Mouse (Mus musculus) testis, postnatal 10 days (tissue): ENCODE results near the gene B4galt2.

Experiments used
- DNase-seq: peaks from one replicate; pipeline ENCODE4 v3.0.0; 2021; ENCODE audit warnings: low spot score

B4galt2 gene

GRCm38 (mm10) chr4:117867823-117868222 is 15.5 kb downstream of the B4galt2 start:
- DNase-seq, result peak; percentile 83

DNA sequence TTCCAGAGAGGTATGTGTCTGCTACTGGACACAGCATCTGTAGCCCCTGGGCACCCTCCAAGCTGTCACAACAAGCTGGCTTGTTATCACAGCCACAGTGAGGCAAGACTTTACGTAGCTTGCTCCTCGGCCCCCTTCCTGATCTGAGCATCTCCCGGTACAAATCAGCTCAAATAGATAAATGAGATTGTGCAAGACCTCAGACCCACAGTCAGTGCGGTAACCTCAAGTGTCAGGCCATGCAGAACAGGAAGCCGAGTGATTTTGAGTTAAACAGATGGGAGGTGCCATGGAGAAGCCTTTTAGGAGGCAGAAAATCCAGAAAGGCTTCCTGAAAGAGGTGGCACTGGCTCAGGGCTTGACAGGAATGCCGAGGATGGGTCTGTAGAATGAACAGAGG is 16.3 kb downstream of the B4galt2 start:
- DNase-seq, result no peak

GRCm38 (mm10) chr4:117866083-117866482 is 17.2 kb downstream of the B4galt2 start:
- peak; percentile 92 for DNase-seq

- DNase-seq, result no peak
Measured at GRCm38 (mm10) chr4:117862823-117863222, 20.5 kb downstream of the B4galt2 start.

GRCm38 (mm10) chr4:117860570-117860969 is 22.7 kb downstream of the B4galt2 start:
- no peak for DNase-seq

GRCm38 (mm10) chr4:117858794-117859193 is 24.5 kb downstream of the B4galt2 start:
- peak; percentile 88 for DNase-seq

DNA sequence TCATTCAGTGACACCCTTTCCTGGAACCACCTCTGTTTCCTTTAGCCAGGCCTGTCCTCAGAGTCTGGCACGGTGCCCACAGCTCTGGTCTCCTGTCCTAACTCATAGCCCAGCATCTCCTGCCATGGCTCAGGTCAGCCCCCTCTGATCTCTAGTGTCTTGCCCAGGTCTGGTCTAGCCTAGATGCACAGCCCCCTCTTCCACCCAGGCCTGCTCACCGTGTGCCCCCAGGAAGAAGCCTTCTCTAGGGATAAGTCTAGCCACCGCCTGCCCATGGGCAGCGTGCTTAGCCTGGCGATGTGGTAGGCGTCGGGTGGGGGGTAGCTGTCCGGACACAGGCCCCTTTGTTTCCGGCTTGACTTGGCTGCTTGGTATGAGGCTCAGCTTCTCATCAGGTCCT is 28.1 kb downstream of the B4galt2 start:
- peak; percentile 68 for DNase-seq

DNA sequence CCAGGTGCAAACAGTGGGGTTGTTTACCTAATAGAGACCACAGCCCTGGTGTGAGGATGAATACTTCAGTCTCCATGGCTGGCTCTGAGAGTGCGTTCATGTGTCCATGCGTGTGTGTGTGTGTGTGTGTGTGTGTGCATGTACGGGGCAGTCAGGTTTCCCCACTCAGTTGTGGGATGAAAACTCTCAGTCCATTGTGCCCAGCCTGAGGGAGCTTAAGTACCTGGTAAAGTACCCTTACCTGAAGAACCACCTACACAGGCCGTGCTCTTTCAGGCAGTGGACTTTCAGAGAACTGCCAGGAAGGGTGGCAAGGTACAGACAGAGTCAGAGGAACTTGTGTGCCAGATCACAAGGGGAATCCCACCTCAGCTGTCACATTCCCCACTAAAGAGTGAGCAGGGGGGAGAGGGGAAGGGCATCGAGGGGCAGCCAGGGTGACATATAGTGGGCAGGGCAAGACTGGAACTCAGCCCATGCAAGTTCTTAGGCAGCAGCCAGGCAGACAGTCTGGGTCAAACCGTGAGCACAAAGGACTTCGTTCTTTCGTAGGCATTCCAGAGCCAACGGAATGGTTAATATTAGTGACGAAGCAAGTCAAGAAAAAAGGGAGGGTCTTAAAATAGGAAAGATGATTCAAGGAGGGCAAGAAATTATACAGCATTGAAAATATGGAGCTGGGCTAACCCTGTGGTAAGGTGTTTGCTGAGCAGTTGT is 31.0 kb downstream of the B4galt2 start:
- no peak for DNase-seq

- DNase-seq, result no peak
Measured at GRCm38 (mm10) chr4:117850871-117851270, 32.4 kb downstream of the B4galt2 start.

DNA sequence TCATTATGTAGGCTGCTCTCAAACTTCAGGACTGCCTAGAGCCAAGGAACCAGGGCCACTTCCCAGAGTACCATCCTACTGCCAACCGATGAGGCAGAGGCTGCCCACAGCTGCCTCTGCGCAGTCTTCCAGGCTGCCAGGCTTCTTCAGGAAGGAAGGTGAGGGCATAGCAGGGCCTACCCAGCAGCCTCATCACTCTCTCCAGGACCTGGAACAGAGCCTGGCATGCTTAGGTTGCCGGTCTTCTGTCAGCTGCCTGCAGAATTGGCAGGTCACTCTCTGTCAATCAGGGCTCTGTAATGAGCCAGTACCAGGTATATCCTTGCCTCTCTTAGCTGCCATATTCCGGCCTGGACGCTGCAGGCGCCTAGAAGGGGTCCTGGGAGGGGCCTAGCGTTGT is 33.1 kb downstream of the B4galt2 start:
- no peak for DNase-seq

DNA sequence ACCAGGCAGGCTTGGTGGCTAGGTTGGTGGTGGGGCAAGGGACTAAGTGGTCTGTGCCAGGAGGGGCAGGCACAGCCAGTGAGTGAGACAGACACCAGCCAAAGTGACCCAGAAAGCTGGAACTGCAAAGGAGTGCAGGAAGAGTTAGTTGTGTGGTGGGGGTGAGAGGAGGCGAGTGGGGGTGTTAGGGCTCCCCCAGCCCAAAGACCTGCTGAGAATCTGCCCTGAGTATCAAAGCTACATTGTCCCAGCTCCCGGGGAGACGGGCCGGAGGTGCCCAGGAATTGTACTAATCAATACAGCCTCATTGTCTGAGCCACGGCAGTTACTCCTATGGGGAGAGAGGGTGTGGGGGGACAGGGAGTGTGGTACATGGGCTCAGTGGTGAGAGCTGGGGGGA is 33.8 kb downstream of the B4galt2 start:
- no peak for DNase-seq

GRCm38 (mm10) chr4:117849063-117849462 is 34.2 kb downstream of the B4galt2 start:
- DNase-seq, result no peak

DNA sequence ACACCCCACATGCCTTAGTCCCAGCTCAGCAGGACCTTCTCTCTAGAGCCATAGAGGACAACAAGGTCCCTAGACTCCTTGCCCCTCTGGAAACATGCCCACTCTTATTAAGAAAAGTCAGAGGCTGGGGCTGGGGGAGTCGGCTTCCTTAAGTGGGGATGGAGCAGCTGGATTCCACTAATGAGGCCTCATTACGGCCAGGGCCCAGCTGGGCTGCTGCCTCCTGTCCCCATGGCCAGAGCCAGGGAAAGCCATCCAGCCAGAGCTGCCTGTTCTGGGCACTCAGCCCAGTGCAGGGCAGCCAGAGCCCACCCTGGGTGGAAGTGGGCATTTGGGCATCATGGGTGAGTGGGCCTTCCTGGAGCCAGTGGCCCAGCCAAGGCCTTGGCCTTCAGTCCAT is 36.3 kb downstream of the B4galt2 start:
- DNase-seq, result peak; percentile 46

DNA sequence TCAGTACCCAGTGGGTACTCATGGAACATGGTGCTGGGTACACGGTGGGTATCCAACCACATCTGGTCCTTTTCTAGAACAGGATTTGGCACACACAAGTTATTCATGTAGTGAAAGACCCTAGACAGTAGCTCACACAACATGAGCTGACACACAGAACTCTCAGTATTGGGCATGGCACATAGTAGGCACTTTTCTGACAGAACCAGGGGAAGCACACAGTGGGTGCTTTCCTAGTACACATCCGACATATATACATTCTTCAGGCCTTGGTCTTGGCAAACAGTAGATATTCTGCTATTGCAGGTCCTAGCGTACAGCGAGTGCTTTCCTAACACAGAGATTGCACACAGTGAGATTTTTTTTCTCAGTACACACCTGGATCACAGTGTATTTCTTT is 37.0 kb downstream of the B4galt2 start:
- no peak for DNase-seq

GRCm38 (mm10) chr4:117845316-117845715 is 38.0 kb downstream of the B4galt2 start:
- no peak for DNase-seq

- DNase-seq, result no peak
Measured at GRCm38 (mm10) chr4:117844467-117844866, 38.8 kb downstream of the B4galt2 start.

- DNase-seq, result no peak
Measured at GRCm38 (mm10) chr4:117843101-117843500, 40.2 kb downstream of the B4galt2 start.

GRCm38 (mm10) chr4:117841566-117841965 is 41.7 kb downstream of the B4galt2 start:
- DNase-seq, result no peak

GRCm38 (mm10) chr4:117840821-117841220 is 42.5 kb downstream of the B4galt2 start:
- no peak for DNase-seq

DNA sequence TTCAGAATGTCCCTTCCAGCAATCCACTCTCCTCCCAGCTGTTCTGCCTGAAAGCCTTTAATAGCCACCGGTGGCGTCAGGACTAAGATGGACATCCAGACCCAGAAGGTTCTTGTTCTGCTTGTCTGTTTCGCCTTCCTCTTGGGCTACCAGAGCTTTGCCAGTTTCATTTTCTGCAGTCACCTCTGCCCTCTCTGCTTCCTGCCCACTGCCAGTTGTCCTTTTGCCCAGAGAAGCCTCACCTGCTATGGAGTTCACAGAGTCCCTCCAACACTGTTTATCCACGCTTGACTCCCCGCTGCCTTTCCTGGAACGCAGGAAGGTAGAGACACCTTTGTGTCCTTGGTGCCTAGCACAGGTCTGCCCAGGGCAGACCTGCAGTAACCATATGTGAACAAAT is 43.9 kb downstream of the B4galt2 start:
- DNase-seq, result no peak

- DNase-seq, result no peak
Measured at GRCm38 (mm10) chr4:117837271-117837670, 46.0 kb downstream of the B4galt2 start.

DNA sequence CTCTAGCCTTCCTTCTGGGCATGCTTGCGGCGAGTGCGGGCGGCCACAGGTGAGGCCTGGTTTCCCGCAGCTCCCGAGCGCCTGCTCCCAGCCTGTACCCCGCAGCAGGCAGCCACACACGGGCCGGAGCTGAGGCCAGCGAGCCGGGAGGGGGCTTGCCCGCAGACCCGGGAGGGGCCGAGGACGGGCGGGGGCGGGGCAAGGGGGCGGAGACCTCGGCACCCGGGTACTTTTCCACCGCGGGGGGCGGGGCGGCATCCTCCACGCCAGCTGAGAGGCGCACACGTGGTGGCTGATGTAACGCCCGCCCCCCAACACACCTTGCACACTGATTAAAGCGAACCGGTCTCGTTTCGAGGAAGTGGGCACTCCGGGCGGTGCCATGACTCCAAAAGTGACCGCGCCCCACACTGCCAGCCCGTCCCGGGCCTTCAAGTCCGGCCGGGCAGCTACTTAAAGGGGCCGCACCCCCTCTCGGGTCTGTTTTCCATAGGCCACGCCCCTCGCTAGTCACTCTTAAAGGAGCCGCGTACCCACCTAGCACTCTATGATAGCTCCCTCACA is 47.0 kb downstream of the B4galt2 start:
- peak; percentile 96 for DNase-seq

GRCm38 (mm10) chr4:117835531-117836111 is 47.7 kb downstream of the B4galt2 start:
- DNase-seq, result peak; percentile 72
